Mouse (Mus musculus): ENCODE measurements around the gene Fcgr2b.

- TF ChIP-seq CTCF (IDR thresholded peaks at IDR 0.05; ENCODE audit: control insufficient read depth, insufficient read depth, insufficient replicate concordance, low read depth, low read length) (no peak), POLR2A (IDR thresholded peaks at IDR 0.05; ENCODE audit: control insufficient read depth, low read depth, low read length) (no peak)
Observed at GRCm38 (mm10) chr1:170958225-170958624, 18.1 kb downstream of the Fcgr2b start.

All from testis, adult 2 months (tissue).